Mouse (Mus musculus) heart, postnatal 0 days (tissue): ENCODE data around the gene Pigk. TPM values are rescaled to one million over a fixed set of nuclear protein-coding genes. Genes with fewer than 3 reads are reported as not detected.

Source experiments
- ATAC-seq: fragments of 200-750 bp; cut with Nextera tagmentation; 2 replicates; pipeline ENCODE4 v1.8.0; 2017; ENCODE audit warnings: low read depth, moderate number of reproducible peaks, moderate library complexity; ENCODE audit not compliant: insufficient read depth
- DNase-seq: peaks from one replicate; pipeline ENCODE4 v3.0.0-alpha.2; 2016; ENCODE audit warnings: low spot score
- H3K27ac ChIP-seq: fragments of 300-500 bp; sonication (generic); 2 replicates; pipeline ENCODE4 v1.5.1; 2014; ENCODE audit warnings: low read depth, mild to moderate bottlenecking
- H3K27me3 ChIP-seq: fragments of 300-500 bp; sonication (generic); 2 replicates; pipeline ENCODE4 v1.6.1; 2014; ENCODE audit warnings: low read length, mixed read lengths; ENCODE audit not compliant: control insufficient read depth, insufficient read depth
- H3K36me3 ChIP-seq: fragments of 300-500 bp; sonication (generic); replicated peaks from 2 replicates; pipeline ENCODE4 v1.6.1; 2014; ENCODE audit warnings: low read length, mixed read lengths; ENCODE audit not compliant: control insufficient read depth, insufficient read depth
- H3K4me1 ChIP-seq: fragments of 300-500 bp; sonication (generic); 2 replicates; pipeline ENCODE4 v1.6.1; 2014; ENCODE audit warnings: antibody characterized with exemption; ENCODE audit not compliant: control insufficient read depth, insufficient read depth
- H3K4me2 ChIP-seq: fragments of 300-500 bp; sonication (generic); 2 replicates; pipeline ENCODE4 v1.6.1; 2014; ENCODE audit warnings: low read depth, mild to moderate bottlenecking, low read length, moderate library complexity
- H3K4me3 ChIP-seq: fragments of 300-500 bp; sonication (generic); 2 replicates; pipeline ENCODE4 v1.5.1; 2014; ENCODE audit warnings: low read depth, low read length
- H3K9ac ChIP-seq: fragments of 300-500 bp; sonication (generic); replicated peaks from 2 replicates; pipeline ENCODE4 v1.6.1; 2014; ENCODE audit warnings: low read depth, low read length, mixed read lengths
- H3K9me3 ChIP-seq: fragments of 300-500 bp; sonication (generic); replicated peaks from 2 replicates; pipeline ENCODE4 v1.6.1; 2016; ENCODE audit warnings: low read length; ENCODE audit not compliant: control insufficient read depth
- CTCF ChIP-seq: IDR thresholded peaks from 2 replicates; pipeline ENCODE4 v1.5.1; 2016; ENCODE audit warnings: antibody characterized with exemption, control low read depth, low read depth
- EP300 ChIP-seq: IDR thresholded peaks from 2 replicates; pipeline ENCODE4 v1.6.1; 2016; ENCODE audit warnings: antibody characterized with exemption, low read depth
- WGBS: fragments of 180-500 bp; shearing (Covaris S2); extraction: QIAGEN DNeasy Blood & Tissue Kit; methylation state at CpG from one replicate; pipeline ENCODE4 v1.1.7; 2014; 5-methylcytosine and 5-hydroxymethylcytosine counted together
- polyA plus RNA-seq: library from polyadenylated mRNA; unstranded; fragments of >200 nt; fragmentation: Nextera tagmentation; extraction: Ambion mirVana; gene quantifications from 2 replicates; pipeline ENCODE4 v1.2.1, GENCODE M21; 2015
- total RNA-seq: library from RNA; depleted of rRNA; stranded (reverse); fragments of >200 nt; gene quantifications from 2 replicates; pipeline ENCODE4 v1.2.3, GENCODE M21; 2014; ENCODE audit warnings: low replicate concordance

The Pigk gene
- total and polyA plus RNA-seq, 2 experiments from 2014 or later: 17.8 to 28.4 TPM

- TF ChIP-seq EP300: no peak
- TF ChIP-seq CTCF: no peak
- ATAC-seq (no peak), DNase-seq (no peak)
- Histone ChIP-seq H3K4me1 (no peaks in the 10 kb centered on the region), H3K9ac (no peak overlapping the region), H3K4me2 (no peak overlapping the region), H3K4me3 (no peak overlapping the region), H3K36me3 (no peaks in the 10 kb centered on the region), H3K27ac (no peak overlapping the region), H3K9me3 (no peaks in the 10 kb centered on the region), H3K27me3 (no peaks in the 10 kb centered on the region)
- 82% methylated on average over 11 of the region's 11 CpGs for WGBS
Measured at GRCm38 (mm10) chr3:152947031-152947640, 233.2 kb downstream of the Pigk start.

- TF ChIP-seq EP300 (no peak), CTCF (no peak)
- H3K36me3 ChIP-seq: no peaks in the 10 kb centered on the region
- ATAC-seq (no peak), DNase-seq (no peak)
- no peak overlapping the region for H3K4me2 ChIP-seq
- no peaks in the 10 kb centered on the region for H3K9me3 ChIP-seq
- 80% methylated on average over 7 of the region's 7 CpGs for WGBS
- no peak overlapping the region for H3K27ac ChIP-seq
- H3K27me3 ChIP-seq: no peaks in the 10 kb centered on the region
- no peaks in the 10 kb centered on the region for H3K4me1 ChIP-seq
- no peak overlapping the region for H3K4me3 ChIP-seq
- no peak overlapping the region for H3K9ac ChIP-seq
Measured at GRCm38 (mm10) chr3:152948556-152948955, 234.7 kb downstream of the Pigk start.

DNA sequence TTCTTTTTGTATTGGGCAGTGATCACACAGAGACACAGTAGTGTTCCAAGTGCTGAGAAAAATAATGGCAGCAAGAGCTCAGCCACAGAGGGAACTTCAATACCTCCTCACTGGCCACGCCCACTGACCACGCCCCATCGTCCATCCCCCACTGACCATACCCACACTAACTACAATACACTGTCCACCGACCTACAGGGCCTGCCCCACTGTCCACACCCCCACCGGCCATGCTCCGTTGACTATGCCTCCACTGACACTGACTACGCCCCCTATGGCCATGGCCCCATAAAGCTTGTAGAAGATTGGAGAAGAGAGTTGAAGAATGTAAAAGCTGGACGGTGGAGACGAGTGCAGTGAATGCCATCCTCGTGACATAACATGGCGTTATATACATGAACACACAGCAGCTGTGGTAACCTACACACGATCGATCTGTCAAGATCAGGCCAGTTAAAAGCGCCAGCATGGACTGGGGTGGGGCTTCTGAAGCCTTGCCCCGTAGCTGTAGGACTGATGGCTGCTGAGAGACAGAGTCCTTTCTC lies 235.4 kb downstream of the Pigk start:
- Histone ChIP-seq H3K27me3 (no peaks in the 10 kb centered on the region), H3K36me3 (no peaks in the 10 kb centered on the region), H3K9ac (no peak overlapping the region), H3K9me3 (no peaks in the 10 kb centered on the region), H3K4me2 (no peak overlapping the region), H3K27ac (no peak overlapping the region), H3K4me1 (no peaks in the 10 kb centered on the region), H3K4me3 (no peak overlapping the region)
- TF ChIP-seq EP300 (no peak), CTCF (no peak)
- DNase-seq (no peak), ATAC-seq (no peak)
- WGBS: 88% methylated on average over 15 of the region's 15 CpGs

DNA sequence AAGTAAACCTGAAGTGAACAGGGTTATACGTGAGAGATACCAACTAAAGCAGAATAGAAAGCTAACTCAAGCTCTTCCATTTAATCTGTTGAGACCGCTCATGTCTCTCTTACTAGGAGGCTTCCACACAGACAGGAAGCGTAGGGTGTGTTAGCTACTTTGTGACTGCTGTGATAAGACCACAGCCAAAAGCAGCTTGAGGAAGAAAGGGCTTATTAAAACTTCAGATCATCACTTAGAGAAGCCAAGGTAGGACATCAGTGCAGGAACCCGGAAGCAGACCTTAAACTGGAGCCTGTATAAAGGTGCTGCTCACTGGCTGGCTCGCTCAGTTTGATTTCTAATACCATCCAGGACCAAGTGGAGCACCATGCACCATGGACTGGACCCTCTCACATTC lies 236.4 kb downstream of the Pigk start:
- Histone ChIP-seq H3K27ac (no peak overlapping the region), H3K27me3 (0 out of 2 replicates have a peak, but pooled peaks cover 2% of the 10 kb centered on the region), H3K9ac (no peak overlapping the region), H3K4me1 (no peaks in the 10 kb centered on the region), H3K4me2 (no peak overlapping the region), H3K4me3 (no peak overlapping the region), H3K36me3 (no peaks in the 10 kb centered on the region), H3K9me3 (no peaks in the 10 kb centered on the region)
- no peak for TF ChIP-seq CTCF
- no peak for TF ChIP-seq EP300
- no peak for DNase-seq
- no peak for ATAC-seq
- 74% methylated on average over 5 of the region's 5 CpGs for WGBS

- no peak for TF ChIP-seq EP300
- 0 out of 2 replicates have a peak, but pooled peaks cover 2% of the 10 kb centered on the region for H3K27me3 ChIP-seq
- H3K27ac ChIP-seq: no peak overlapping the region
- no peak overlapping the region for H3K4me2 ChIP-seq
- H3K4me3 ChIP-seq: no peak overlapping the region
- no peak overlapping the region for H3K9ac ChIP-seq
- no peak for DNase-seq
- no peaks in the 10 kb centered on the region for H3K9me3 ChIP-seq
- 89% methylated on average over 9 of the region's 9 CpGs for WGBS
- no peak for ATAC-seq
- H3K4me1 ChIP-seq: no peaks in the 10 kb centered on the region
- no peaks in the 10 kb centered on the region for H3K36me3 ChIP-seq
Measured at GRCm38 (mm10) chr3:152950914-152951313, 237.0 kb downstream of the Pigk start.
